Mouse (Mus musculus): ENCODE measurements at regions not wholly inside any gene's neighbourhood (a gene's known extent, or its start where the extent isn't known, plus 50 kb on each side); places are given as distances from the start of the nearest gene placed in this dataset.

DNA sequence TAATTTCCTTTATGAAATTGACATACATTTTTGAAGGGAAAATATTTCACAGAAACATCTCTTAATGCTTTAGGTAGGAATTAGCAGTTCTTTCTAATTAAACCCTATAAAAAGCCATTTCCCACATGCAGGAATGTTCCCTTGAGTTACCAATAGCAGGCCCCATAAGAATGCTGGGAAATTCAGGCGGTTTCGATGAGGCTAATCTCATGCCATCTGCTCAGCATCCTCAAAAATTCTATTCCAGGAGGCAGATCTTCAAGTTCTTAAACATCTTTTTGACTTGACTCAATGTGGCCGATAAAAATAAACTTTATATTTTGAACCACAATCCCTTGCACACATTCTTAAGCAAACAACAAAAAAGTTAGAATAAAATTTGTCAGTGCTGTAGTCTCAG lies 591.0 kb downstream of the Lmo4 start:
- TF ChIP-seq CTCF (IDR thresholded peaks at IDR 0.05) = no peak
- TF ChIP-seq EP300 (IDR thresholded peaks at IDR 0.05) = no peak

Measured in lung, postnatal 0 days (tissue).